Mouse (Mus musculus): Measurements from ENCODE around the gene Trmt6.

- TF ChIP-seq CTCF (IDR thresholded peaks at IDR 0.05; ENCODE audit: insufficient read depth, low read length) (no peak), POLR2A (IDR thresholded peaks at IDR 0.05; ENCODE audit: borderline replicate concordance, extremely low read depth, low read depth, low read length) (no peak)
Measured at GRCm38 (mm10) chr2:132853051-132853450, 37.2 kb upstream of the Trmt6 start.
